Mouse (Mus musculus) heart, embryonic 14.5 days (tissue): ENCODE measurements around the gene Rps18. TPM values are rescaled to one million over a fixed set of nuclear protein-coding genes. Genes with fewer than 3 reads are reported as not detected.

Experiments
- ATAC-seq: fragments of 200-750 bp; cut with Nextera tagmentation; 2 replicates; pipeline ENCODE4 v1.8.0; 2017; ENCODE audit warnings: low read depth, moderate TSS enrichment; ENCODE audit not compliant: insufficient number of reproducible peaks, insufficient read depth, low FRiP score
- H3K27ac ChIP-seq, 2 experiments: fragments of 200-500 bp in 1 of 2; fragments of 300-500 bp in 1 of 2; sonication (generic) in 1 of 2; replicated peaks in 1 of 2; 2 replicates each; pipeline ENCODE4 v1.5.1; 2012 to 2014; ENCODE audit warnings: low read depth in 2 of 2, low read length in 2 of 2, control low read depth in 1 of 2, mild to moderate bottlenecking in 1 of 2, mixed read lengths in 1 of 2; ENCODE audit not compliant: control insufficient read depth in 1 of 2, insufficient read depth in 1 of 2
- H3K27me3 ChIP-seq: fragments of 300-500 bp; sonication (generic); 2 replicates; pipeline ENCODE4 v1.6.1; 2014; ENCODE audit warnings: mild to moderate bottlenecking, low read length, control low read depth; ENCODE audit not compliant: control insufficient read depth, insufficient read depth
- H3K36me3 ChIP-seq: fragments of 300-500 bp; sonication (generic); 2 replicates; pipeline ENCODE4 v1.6.1; 2014; ENCODE audit warnings: mild to moderate bottlenecking, control low read depth, low read length, mixed read lengths; ENCODE audit not compliant: control insufficient read depth, insufficient read depth
- H3K4me1 ChIP-seq, 2 experiments: fragments of 200-500 bp in 1 of 2; fragments of 300-500 bp in 1 of 2; sonication (generic) in 1 of 2; 2 replicates each; pipeline ENCODE4 v1.6.1; 2012 to 2014; ENCODE audit warnings: low read length in 2 of 2, control low read depth in 1 of 2, mixed read lengths in 1 of 2; ENCODE audit not compliant: control insufficient read depth in 2 of 2, insufficient read depth in 2 of 2
- H3K4me2 ChIP-seq: fragments of 300-500 bp; sonication (generic); 2 replicates; pipeline ENCODE4 v1.6.1; 2014; ENCODE audit warnings: mild to moderate bottlenecking, low read length
- H3K4me3 ChIP-seq, 2 experiments: fragments of 200-500 bp in 1 of 2; fragments of 300-500 bp in 1 of 2; sonication (generic) in 1 of 2; 2 replicates each; pipeline ENCODE4 v1.5.1; 2012 to 2014; ENCODE audit warnings: low read length in 2 of 2, mild to moderate bottlenecking in 2 of 2, control low read depth in 1 of 2, low read depth in 1 of 2, moderate library complexity in 1 of 2; ENCODE audit not compliant: control insufficient read depth in 1 of 2, insufficient read depth in 1 of 2
- H3K9ac ChIP-seq: fragments of 300-500 bp; sonication (generic); 2 replicates; pipeline ENCODE4 v1.6.1; 2014; ENCODE audit warnings: mild to moderate bottlenecking, low read length
- H3K9me3 ChIP-seq: fragments of 300-500 bp; sonication (generic); 2 replicates; pipeline ENCODE4 v1.6.1; 2016; ENCODE audit warnings: low read length, control low read depth; ENCODE audit not compliant: control insufficient read depth
- WGBS: fragments of 180-500 bp; shearing (Covaris S2); extraction: QIAGEN DNeasy Blood & Tissue Kit; methylation state at CpG from one replicate; pipeline ENCODE4 v1.1.7; 2014; 5-methylcytosine and 5-hydroxymethylcytosine counted together
- polyA plus RNA-seq: library from polyadenylated mRNA; unstranded; fragments of >200 nt; fragmentation: Nextera tagmentation; extraction: Ambion mirVana; gene quantifications from 2 replicates; pipeline ENCODE4 v1.2.1, GENCODE M21; 2014

Gene Rps18
- polyA plus RNA-seq, 1 experiment from 2014 or later, result 1,186 TPM

DNA sequence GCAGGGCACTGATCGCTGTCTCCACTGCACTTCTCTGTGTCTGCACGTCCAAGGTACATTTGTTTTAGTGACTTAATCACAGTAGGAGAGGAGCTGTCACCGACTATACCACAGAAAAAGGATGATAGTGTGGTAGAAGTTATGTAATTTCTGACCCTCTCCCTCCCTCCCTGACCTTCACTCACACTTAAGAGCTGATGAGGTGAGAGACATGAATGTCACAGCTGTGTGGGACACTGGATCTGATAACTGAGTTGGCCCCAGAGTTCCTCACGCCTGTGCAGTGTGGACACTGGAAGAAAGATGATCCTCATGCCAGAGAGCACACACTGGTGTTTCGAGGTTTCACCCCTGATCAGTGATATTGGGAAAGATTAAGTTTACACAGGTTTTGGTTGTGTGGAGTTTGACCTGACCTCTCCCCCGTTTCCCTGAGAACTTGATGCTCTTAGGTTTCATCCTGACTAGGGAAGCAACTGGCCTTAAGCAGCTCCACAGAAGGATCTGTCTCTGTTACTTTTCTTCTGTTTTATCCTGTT is 23.8 kb upstream of the Rps18 start:
- H3K27me3 ChIP-seq, result peaks cover 44% of the 10 kb centered on the region

DNA sequence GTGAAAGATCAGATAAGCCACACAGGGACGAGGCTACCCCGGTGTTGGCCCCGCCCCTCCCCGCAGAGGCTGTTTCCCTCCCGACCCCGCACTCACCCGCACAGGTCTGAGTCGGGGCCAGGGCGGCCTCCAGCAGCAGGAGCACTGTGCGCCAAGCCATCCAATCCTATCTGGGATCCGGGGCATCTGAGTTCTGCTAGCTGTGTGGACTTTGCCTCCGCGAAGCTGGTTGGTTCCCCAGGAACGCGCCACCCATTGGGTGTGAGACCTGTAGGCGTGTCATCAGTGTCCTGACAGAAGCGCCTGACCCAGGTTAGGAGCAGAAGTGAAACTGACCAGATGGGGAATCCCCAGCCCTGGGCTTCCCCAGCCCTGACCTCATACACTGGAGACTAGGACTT is 22.8 kb upstream of the Rps18 start:
- Histone ChIP-seq H3K4me1 (peaks cover 11 to 12% of the 10 kb centered on the region in 2 experiments; a peak in 2 of 4 replicates), H3K4me3 (peak overlapping the region; percentile 35 to 36; a peak in 3 of 4 replicates), H3K36me3 (no peaks in the 10 kb centered on the region), H3K4me2 (peak overlapping the region; percentile 63), H3K9ac (peak overlapping the region; percentile 46; the same call in 1 of the 2 replicates), H3K9me3 (no peaks in the 10 kb centered on the region), H3K27ac (no peak overlapping the region), H3K27me3 (peaks cover 46% of the 10 kb centered on the region)
- 0 out of 2 replicates have a peak, but pooled peaks have one; percentile 23 for ATAC-seq
- WGBS, result under 1% methylated on average over 17 of the region's 17 CpGs

More for the DNA sequence above, 23.8 kb upstream of the Rps18 start:
- no peaks in the 10 kb centered on the region for H3K36me3 ChIP-seq
- no peak overlapping the region for H3K4me2 ChIP-seq
- no peaks in the 10 kb centered on the region for H3K9me3 ChIP-seq
- no peak overlapping the region for H3K4me3 ChIP-seq
- peaks cover 11 to 12% of the 10 kb centered on the region in 2 experiments; a peak in 2 of 4 replicates for H3K4me1 ChIP-seq
- H3K27ac ChIP-seq, result no peak overlapping the region
- no peak overlapping the region for H3K9ac ChIP-seq
- ATAC-seq, result no peak
- WGBS, result 67% methylated on average over 6 of the region's 6 CpGs

DNA sequence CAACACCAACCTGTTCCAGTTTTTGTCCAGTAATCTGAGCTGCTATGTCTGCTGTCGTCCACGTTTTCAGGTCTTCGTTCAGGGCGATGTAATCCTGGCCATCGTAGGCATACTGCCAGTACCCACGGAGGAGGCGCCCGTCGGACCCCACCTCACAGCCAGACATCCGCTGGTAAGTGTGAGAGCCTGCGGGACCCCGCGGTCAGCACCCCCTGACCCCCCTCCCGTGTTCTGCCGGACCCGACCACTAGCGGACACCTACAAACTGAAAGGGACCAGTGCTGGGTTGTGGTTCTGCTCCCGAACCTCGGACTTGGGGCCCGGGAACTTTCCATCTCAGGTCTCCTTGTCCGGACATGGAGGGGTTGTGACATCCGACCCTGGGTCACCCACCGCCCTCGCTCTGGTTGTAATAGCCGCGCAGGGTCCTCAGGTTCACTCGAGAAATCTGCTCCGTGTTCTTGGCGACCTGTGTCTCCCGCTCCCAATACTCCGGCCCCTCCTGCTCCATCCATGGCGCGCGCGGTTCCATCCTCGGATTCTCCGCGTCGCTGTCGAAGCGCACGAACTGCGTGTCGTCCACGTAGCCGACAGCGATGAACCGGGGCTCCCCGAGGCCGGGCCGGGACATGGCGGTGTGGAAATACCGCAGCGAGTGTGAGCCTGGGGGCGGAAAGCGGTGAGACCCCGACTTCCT is 22.2 kb upstream of the Rps18 start:
- H3K4me3 ChIP-seq, result peak overlapping the region; percentile 35 to 36
- H3K27ac ChIP-seq, result no peak overlapping the region
- WGBS, result 2% methylated on average over 56 of the region's 57 CpGs
- H3K36me3 ChIP-seq, result no peaks in the 10 kb centered on the region
- H3K9me3 ChIP-seq, result no peaks in the 10 kb centered on the region
- peak overlapping the region; percentile 63 for H3K4me2 ChIP-seq
- peak overlapping the region; percentile 46; the same call in 1 of the 2 replicates for H3K9ac ChIP-seq
- H3K4me1 ChIP-seq, result peaks cover 11 to 12% of the 10 kb centered on the region in 2 experiments; a peak in 2 of 4 replicates
- no peak for ATAC-seq
- H3K27me3 ChIP-seq, result peaks cover 47% of the 10 kb centered on the region

DNA sequence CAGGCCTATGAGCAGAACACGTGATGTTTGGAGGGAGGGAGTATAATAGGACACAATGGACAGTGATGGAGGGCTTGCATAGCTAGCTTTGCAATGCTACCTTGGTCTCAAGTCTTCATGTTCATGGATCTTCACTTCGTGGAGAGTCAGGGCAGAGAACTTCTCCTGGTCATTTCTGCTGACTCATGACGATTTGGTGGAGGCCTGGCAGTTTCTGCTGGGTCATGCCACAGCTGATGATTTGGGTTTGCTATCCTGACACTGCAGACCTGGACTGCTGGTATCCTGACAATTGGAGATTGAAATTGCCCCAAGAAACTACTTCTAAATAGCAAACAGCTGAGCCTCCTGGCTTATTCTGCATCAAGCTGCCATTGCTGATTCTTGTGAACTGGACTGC is 17.8 kb upstream of the Rps18 start:
- Histone ChIP-seq H3K4me1 (peaks cover 3 to 4% of the 10 kb centered on the region in 2 experiments; a peak in 2 of 4 replicates), H3K9me3 (0 out of 2 replicates have a peak, but pooled peaks cover 6% of the 10 kb centered on the region), H3K27me3 (peaks cover 28% of the 10 kb centered on the region), H3K4me2 (no peak overlapping the region), H3K27ac (no peak overlapping the region), H3K4me3 (no peak overlapping the region), H3K36me3 (no peaks in the 10 kb centered on the region), H3K9ac (no peak overlapping the region)
- ATAC-seq, result no peak
- 47% methylated on average over 3 of the region's 3 CpGs for WGBS

DNA sequence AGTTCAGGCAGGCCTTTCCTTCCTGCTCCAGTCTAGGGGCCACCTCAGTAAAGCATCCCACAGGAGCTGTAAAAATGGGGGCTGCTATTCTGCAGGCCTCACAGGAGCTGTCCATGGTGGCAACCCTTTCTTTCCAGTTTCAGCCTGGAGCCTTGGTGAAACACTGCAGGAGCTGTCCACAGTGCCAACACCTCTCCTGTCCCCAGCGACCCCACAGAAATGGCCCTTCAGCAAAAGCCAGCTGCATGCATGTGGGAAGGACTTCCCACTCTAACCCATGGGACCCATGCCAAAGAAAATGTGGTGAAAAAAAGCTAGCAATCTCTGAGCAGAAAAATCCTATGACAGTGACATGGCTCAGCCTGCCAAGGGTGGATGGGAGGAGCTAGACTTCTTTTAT is 16.9 kb upstream of the Rps18 start:
- 0 out of 2 replicates have a peak, but pooled peaks cover 6% of the 10 kb centered on the region for H3K9me3 ChIP-seq
- WGBS, result 8% methylated on average over 1 of the region's 1 CpGs
- no peak overlapping the region for H3K9ac ChIP-seq
- H3K27me3 ChIP-seq, result peaks cover 19% of the 10 kb centered on the region
- H3K36me3 ChIP-seq, result no peaks in the 10 kb centered on the region
- no peak overlapping the region for H3K4me3 ChIP-seq
- no peak overlapping the region for H3K27ac ChIP-seq
- no peak overlapping the region for H3K4me2 ChIP-seq
- 0 out of 2 replicates have a peak, but pooled peaks have one; percentile 28 for ATAC-seq
- H3K4me1 ChIP-seq, result no peaks in the 10 kb centered on the region

DNA sequence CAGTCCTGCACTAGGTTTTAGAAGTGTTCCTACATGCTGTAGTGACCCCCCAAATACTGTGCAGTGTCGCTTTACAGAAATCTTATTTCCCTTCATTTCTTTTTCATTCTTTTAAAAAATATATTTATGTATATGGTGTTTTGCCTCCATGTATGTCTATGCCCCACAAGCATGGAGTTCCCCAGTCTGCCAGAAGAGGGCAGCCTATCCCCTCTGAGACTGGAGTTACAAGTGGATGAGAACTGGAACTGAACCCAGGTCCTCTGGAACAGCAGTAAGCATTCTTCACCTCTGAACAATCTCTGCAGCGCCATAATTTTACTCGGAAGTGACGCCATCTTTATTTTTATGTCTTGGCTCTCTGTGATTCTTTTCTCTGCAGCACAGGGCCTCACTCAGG is 13.6 kb upstream of the Rps18 start:
- H3K9me3 ChIP-seq, result 0 out of 2 replicates have a peak, but pooled peaks cover 6% of the 10 kb centered on the region
- H3K27me3 ChIP-seq, result 0 out of 2 replicates have a peak, but pooled peaks cover 3% of the 10 kb centered on the region
- H3K27ac ChIP-seq, result no peak overlapping the region
- H3K4me2 ChIP-seq, result no peak overlapping the region
- H3K9ac ChIP-seq, result no peak overlapping the region
- H3K36me3 ChIP-seq, result peaks cover 19% of the 10 kb centered on the region
- H3K4me1 ChIP-seq, result no peaks in the 10 kb centered on the region
- no peak overlapping the region for H3K4me3 ChIP-seq
- WGBS, result 74% methylated on average over 4 of the region's 4 CpGs
- ATAC-seq, result no peak

DNA sequence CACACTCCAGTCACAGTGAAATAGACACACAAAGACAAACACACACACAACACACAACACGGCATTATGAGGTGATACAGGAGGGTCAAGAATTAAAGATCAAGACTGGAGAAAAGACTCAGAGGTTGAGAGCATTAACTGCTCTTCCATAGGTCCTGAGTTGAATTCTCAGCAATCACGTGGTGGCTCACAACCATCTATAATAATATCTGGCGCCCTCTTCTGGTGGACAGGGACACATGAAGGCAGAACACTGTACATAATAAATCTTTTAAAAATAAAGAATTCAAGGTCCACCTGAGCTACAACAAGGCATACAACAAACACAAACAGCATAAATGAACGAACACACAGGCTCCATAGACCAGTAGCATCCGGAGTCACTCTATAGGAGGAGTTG is 13.1 kb upstream of the Rps18 start:
- peak; percentile 43 for ATAC-seq
- H3K9ac ChIP-seq, result no peak overlapping the region
- H3K27me3 ChIP-seq, result 0 out of 2 replicates have a peak, but pooled peaks cover 3% of the 10 kb centered on the region
- H3K9me3 ChIP-seq, result 0 out of 2 replicates have a peak, but pooled peaks cover 6% of the 10 kb centered on the region
- H3K4me2 ChIP-seq, result no peak overlapping the region
- H3K27ac ChIP-seq, result no peak overlapping the region
- WGBS, result 27% methylated on average over 5 of the region's 5 CpGs
- no peak overlapping the region for H3K4me3 ChIP-seq
- no peaks in the 10 kb centered on the region for H3K4me1 ChIP-seq
- peaks cover 19% of the 10 kb centered on the region for H3K36me3 ChIP-seq
